Mouse (Mus musculus): ENCODE data around the gene Cux1. TPM values are rescaled to one million over a fixed set of nuclear protein-coding genes. Genes with fewer than 3 reads are reported as not detected.

The Cux1 gene
- polyA plus RNA-seq, 2 experiments = 39.0 to 64.3 TPM

DNA sequence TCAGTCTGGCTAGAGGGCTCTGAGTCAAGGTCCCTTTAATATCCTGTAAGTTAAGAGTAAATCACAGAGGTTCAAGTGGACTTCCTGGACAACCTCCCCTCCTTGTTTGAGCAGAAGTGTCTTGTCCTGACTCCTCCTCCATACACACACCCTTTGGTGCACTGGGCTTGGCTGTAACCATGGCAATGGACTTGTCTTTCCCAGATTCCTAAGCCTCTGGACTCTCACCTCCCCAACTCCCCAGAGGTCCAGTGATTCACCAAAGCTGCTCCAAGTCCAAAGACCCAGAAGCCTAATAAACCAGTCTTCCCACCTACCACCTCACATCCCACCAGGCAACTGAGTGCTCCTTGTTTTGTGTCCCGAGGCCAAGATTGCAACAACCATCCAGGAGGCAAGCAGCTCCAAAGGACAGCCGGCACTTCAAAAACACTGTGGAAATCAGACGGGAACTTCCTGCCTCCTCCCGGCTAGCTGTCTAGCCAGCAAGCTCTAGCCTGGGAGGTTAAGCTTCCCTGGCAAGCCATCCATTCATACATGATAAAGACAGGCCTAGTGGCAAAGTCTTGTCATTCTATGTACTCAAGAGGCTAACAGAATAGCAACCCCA, 17.5 kb upstream of the Cux1 start:
- Histone ChIP-seq H3K9ac (ENCODE audit: low read depth, low read length, severe bottlenecking) (no peak overlapping the region), H3K36me3 (ENCODE audit: control insufficient read depth, insufficient read depth, low read length) (no peaks in the 10 kb centered on the region), H3K27me3 (ENCODE audit: control insufficient read depth, insufficient read depth, low read length) (peaks cover 22% of the 10 kb centered on the region), H3K4me1 (ENCODE audit: control insufficient read depth, insufficient read depth, low read length) (peaks cover 3% of the 10 kb centered on the region; the same call in 1 of the 2 replicates), H3K4me2 (replicated peaks; ENCODE audit: low read depth, low read length, severe bottlenecking) (no peak overlapping the region), H3K27ac (replicated peaks; ENCODE audit: low read depth, low read length) (no peak overlapping the region), H3K9me3 (ENCODE audit: control insufficient read depth, low read length) (no peaks in the 10 kb centered on the region), H3K4me3 (replicated peaks; ENCODE audit: low read length) (no peak overlapping the region)
- WGBS = 25% methylated on average over 4 of the region's 4 CpGs
- DNase-seq (ENCODE audit: low spot score) (no peak), ATAC-seq (ENCODE audit: low FRiP score, low read depth) (no peak)
- no peak for TF ChIP-seq POLR2A (IDR thresholded peaks at IDR 0.05; ENCODE audit: borderline replicate concordance, extremely low read depth, insufficient read depth, insufficient read length)

DNA sequence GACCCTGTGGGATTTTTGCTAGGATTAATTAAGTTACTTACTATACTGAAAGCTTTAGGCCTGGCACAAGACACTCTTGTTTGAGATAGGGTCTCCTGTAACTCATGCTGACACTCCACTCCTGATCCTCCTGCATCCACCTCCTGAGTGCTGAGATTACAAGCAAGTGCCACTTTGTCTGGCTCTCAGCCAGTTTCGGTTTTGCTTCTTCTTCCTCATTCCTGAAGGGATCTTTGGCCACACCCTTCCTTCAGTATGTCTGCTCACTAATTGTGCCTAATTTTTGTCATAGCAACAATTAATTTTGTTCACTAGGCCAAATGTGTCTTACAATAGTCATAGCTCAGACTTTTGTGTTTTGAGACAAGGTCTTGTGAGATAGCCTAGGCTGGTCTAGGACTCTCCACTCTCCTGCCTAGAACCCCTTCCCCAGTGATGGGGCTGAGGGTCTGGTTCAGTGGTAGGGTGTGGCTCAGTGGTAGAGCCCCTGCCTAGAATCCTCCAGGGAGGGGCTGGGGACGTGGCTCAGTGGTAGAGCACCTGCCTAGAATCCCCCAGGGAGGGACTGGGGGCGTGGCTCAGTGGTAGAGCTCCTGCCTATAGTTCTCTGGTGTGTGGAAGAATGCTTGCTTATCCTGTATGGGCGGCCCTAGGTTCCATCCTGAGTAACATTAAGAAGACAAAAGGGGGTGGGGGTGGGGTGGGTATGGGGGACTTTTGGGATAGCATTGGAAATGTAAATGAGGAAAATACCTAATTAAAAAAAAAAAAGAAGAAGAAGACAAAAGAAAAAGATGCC, 16.6 kb upstream of the Cux1 start:
- TF ChIP-seq POLR2A (IDR thresholded peaks at IDR 0.05; ENCODE audit: borderline replicate concordance, extremely low read depth, insufficient read depth, insufficient read length) = no peak
- no peaks in the 10 kb centered on the region for H3K9me3 ChIP-seq (ENCODE audit: control insufficient read depth, low read length)
- peaks cover 3% of the 10 kb centered on the region; the same call in 1 of the 2 replicates for H3K4me1 ChIP-seq (ENCODE audit: control insufficient read depth, insufficient read depth, low read length)
- no peak overlapping the region for H3K27ac ChIP-seq (replicated peaks; ENCODE audit: low read depth, low read length)
- H3K4me2 ChIP-seq (replicated peaks; ENCODE audit: low read depth, low read length, severe bottlenecking) = no peak overlapping the region
- H3K27me3 ChIP-seq (ENCODE audit: control insufficient read depth, insufficient read depth, low read length) = peaks cover 22% of the 10 kb centered on the region
- DNase-seq (ENCODE audit: low spot score) (no peak), ATAC-seq (ENCODE audit: low FRiP score, low read depth) (no peak)
- H3K36me3 ChIP-seq (ENCODE audit: control insufficient read depth, insufficient read depth, low read length) = no peaks in the 10 kb centered on the region
- WGBS = 77% methylated on average over 4 of the region's 4 CpGs
- H3K4me3 ChIP-seq (replicated peaks; ENCODE audit: low read length) = no peak overlapping the region
- no peak overlapping the region for H3K9ac ChIP-seq (ENCODE audit: low read depth, low read length, severe bottlenecking)

DNA sequence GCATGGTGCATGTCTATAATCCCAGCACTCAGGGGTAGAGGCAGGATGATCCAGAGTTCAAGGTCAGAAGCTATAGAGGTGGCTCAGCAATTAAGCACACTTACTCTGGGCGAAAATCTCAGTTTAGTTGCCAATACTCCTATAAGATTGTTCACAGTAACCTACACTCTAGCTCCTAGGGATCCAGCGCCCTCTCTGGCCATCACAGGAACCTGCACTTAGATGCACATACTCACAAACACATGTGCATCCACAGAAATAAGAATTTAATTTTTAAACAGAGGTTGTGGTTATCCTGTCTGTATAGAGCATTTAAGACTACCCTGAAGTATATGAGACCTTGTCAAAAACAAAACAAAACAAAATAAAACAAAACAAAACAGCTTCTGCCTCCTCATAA, 16.0 kb upstream of the Cux1 start:
- no peaks in the 10 kb centered on the region for H3K36me3 ChIP-seq (ENCODE audit: control insufficient read depth, insufficient read depth, low read length)
- DNase-seq (ENCODE audit: low spot score) = no peak
- no peak overlapping the region for H3K9ac ChIP-seq (ENCODE audit: low read depth, low read length, severe bottlenecking)
- H3K4me1 ChIP-seq (ENCODE audit: control insufficient read depth, insufficient read depth, low read length) = peaks cover 3% of the 10 kb centered on the region; the same call in 1 of the 2 replicates
- no peak overlapping the region for H3K27ac ChIP-seq (replicated peaks; ENCODE audit: low read depth, low read length)
- no peak for ATAC-seq (ENCODE audit: low FRiP score, low read depth)
- no peak overlapping the region for H3K4me2 ChIP-seq (replicated peaks; ENCODE audit: low read depth, low read length, severe bottlenecking)
- no peaks in the 10 kb centered on the region for H3K9me3 ChIP-seq (ENCODE audit: control insufficient read depth, low read length)
- WGBS = 85% methylated on average over 2 of the region's 2 CpGs
- no peak for TF ChIP-seq POLR2A (IDR thresholded peaks at IDR 0.05; ENCODE audit: borderline replicate concordance, extremely low read depth, insufficient read depth, insufficient read length)
- H3K27me3 ChIP-seq (ENCODE audit: control insufficient read depth, insufficient read depth, low read length) = peaks cover 22% of the 10 kb centered on the region
- H3K4me3 ChIP-seq (replicated peaks; ENCODE audit: low read length) = no peak overlapping the region

DNA sequence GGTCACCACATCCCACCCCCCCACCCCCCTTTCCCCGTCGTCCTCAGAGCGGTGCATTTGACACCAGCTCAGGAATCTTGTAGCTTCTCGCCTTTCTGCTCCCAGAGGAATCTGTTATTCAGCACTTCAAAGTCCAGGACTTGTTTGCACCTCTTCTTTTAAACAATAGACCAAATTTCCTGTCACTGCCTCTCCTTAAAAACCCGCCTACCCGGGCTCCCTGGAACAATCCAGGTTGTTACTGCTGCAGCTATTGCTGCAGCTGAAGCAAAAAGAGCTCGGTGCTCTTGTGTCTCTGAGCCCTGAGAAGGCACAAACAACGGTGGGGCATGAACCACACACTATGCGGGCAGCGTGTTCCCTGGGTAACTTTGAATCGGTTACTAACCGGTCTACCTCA, 14.9 kb upstream of the Cux1 start:
- Histone ChIP-seq H3K4me2 (replicated peaks; ENCODE audit: low read depth, low read length, severe bottlenecking) (no peak overlapping the region), H3K9me3 (ENCODE audit: control insufficient read depth, low read length) (no peaks in the 10 kb centered on the region), H3K27me3 (ENCODE audit: control insufficient read depth, insufficient read depth, low read length) (peaks cover 22% of the 10 kb centered on the region), H3K27ac (replicated peaks; ENCODE audit: low read depth, low read length) (no peak overlapping the region), H3K36me3 (ENCODE audit: control insufficient read depth, insufficient read depth, low read length) (no peaks in the 10 kb centered on the region), H3K4me1 (ENCODE audit: control insufficient read depth, insufficient read depth, low read length) (peaks cover 3% of the 10 kb centered on the region; the same call in 1 of the 2 replicates), H3K9ac (ENCODE audit: low read depth, low read length, severe bottlenecking) (no peak overlapping the region), H3K4me3 (replicated peaks; ENCODE audit: low read length) (0 out of 2 replicates have a peak overlapping the region, but pooled peaks have one; percentile 9)
- DNase-seq (ENCODE audit: low spot score) (no peak), ATAC-seq (ENCODE audit: low FRiP score, low read depth) (no peak)
- 4% methylated on average over 12 of the region's 12 CpGs for WGBS
- no peak for TF ChIP-seq POLR2A (IDR thresholded peaks at IDR 0.05; ENCODE audit: borderline replicate concordance, extremely low read depth, insufficient read depth, insufficient read length)

DNA sequence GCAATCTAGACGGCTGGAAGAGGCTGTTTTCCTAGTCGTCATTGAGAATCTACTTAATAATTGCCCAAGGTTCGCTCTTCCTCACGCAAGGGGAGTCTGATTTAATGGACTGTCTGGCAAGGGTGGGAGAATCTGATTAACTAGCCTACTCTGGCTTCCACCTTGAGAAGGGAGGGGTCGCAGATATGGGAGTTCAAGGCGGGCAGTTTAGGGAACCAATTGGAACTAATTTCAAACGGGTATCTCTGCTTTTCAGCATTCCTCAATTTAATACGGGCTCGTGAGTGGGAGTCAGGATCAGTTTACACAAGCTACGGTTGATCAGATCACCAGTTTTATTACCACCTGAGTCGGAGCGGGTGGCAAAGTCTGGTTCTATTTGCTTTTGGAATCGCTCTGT, 14.3 kb upstream of the Cux1 start:
- peak overlapping the region; percentile 9; the same call in 1 of the 2 replicates for H3K4me3 ChIP-seq (replicated peaks; ENCODE audit: low read length)

More for the DNA sequence above, 14.3 kb upstream of the Cux1 start:
- TF ChIP-seq POLR2A (IDR thresholded peaks at IDR 0.05; ENCODE audit: borderline replicate concordance, extremely low read depth, insufficient read depth, insufficient read length) = no peak
- ATAC-seq (ENCODE audit: low FRiP score, low read depth) = no peak
- H3K9ac ChIP-seq (ENCODE audit: low read depth, low read length, severe bottlenecking) = no peak overlapping the region
- 1% methylated on average over 13 of the region's 13 CpGs for WGBS
- peak overlapping the region; percentile 23; the same call in 1 of the 2 replicates for H3K4me2 ChIP-seq (replicated peaks; ENCODE audit: low read depth, low read length, severe bottlenecking)
- H3K4me1 ChIP-seq (ENCODE audit: control insufficient read depth, insufficient read depth, low read length) = peaks cover 3% of the 10 kb centered on the region; the same call in 1 of the 2 replicates
- peaks cover 22% of the 10 kb centered on the region for H3K27me3 ChIP-seq (ENCODE audit: control insufficient read depth, insufficient read depth, low read length)
- no peak overlapping the region for H3K27ac ChIP-seq (replicated peaks; ENCODE audit: low read depth, low read length)
- no peaks in the 10 kb centered on the region for H3K9me3 ChIP-seq (ENCODE audit: control insufficient read depth, low read length)
- no peaks in the 10 kb centered on the region for H3K36me3 ChIP-seq (ENCODE audit: control insufficient read depth, insufficient read depth, low read length)
- no peak for DNase-seq (ENCODE audit: low spot score)
